Mouse (Mus musculus): Measurements from ENCODE around the gene Epn1.

DNA sequence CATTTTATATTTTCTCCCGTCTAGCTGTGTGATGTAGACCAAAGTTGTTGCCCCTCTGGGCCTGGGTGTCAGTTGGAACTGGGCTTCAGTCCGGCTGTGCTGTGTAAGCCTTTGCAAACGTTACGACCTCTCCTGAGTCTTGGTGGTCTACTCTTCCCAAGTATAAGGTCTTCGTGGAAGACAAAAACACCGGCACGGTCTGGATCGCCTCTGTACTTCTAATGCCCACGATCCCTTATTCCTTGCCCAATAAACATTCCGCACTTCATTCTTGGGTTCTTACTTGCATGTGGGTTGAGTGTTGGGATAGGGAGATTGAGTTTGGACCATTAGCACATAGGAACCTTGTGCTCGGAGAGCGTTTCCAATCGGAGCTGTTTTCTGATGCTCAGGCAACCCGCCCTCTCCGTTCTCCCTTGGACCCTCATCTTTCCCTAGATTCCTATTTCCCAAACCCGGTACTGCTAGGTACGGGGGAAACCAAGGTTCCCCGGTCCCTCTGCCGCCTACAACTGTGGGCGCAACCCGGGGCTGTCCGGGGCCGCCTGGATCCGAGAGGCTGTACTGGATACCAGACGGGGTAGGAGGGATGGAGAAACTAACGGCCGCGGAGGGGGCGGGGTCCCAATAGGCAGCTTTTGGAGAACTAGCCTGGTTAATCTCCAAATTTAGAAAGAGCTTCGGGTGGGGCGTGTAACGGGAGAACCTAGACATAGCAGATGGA is 26.4 kb upstream of the Epn1 start:
- TF ChIP-seq CTCF (IDR thresholded peaks at IDR 0.05; ENCODE audit: insufficient read depth, low read depth, low read length) = no peak
- TF ChIP-seq POLR2A (IDR thresholded peaks at IDR 0.05; ENCODE audit: insufficient read depth, low read depth, low read length) = no peak
